Mouse (Mus musculus) MEL (cell line): ENCODE measurements around the gene Dpp9.

ENCODE experiments used
- CHD2 ChIP-seq: IDR thresholded peaks from 2 replicates; pipeline ENCODE4 v1.6.1; 2011; ENCODE audit warnings: low read length, improper control_type of control experiment
- CTCF ChIP-seq, 3 experiments: IDR thresholded peaks in 2 of 3; conservative IDR thresholded peaks in 1 of 3; 2 replicates each; pipeline ENCODE4 v1.5.1; 2011 to 2012; ENCODE audit warnings: low read length in 3 of 3, low read depth in 2 of 3, mild to moderate bottlenecking in 2 of 3, improper control_type of control experiment in 1 of 3, inconsistent platforms in 1 of 3, mixed read lengths in 1 of 3, moderate library complexity in 1 of 3; ENCODE audit not compliant: control insufficient read depth in 1 of 3, insufficient read depth in 1 of 3, poor library complexity in 1 of 3, severe bottlenecking in 1 of 3
- ELF1 ChIP-seq: IDR thresholded peaks from 2 replicates; pipeline ENCODE4 v1.6.1; 2014; ENCODE audit warnings: low read depth, mild to moderate bottlenecking, inconsistent platforms, low read length, improper control_type of control experiment, moderate library complexity
- EP300 ChIP-seq, 2 experiments: IDR thresholded peaks; 2 replicates each; pipeline ENCODE4 v1.6.1; 2011; ENCODE audit warnings: improper control_type of control experiment in 2 of 2, low read length in 2 of 2, low read depth in 1 of 2, mild to moderate bottlenecking in 1 of 2
- MEF2A ChIP-seq: IDR thresholded peaks from 2 replicates; pipeline ENCODE4 v1.6.1; 2014; ENCODE audit warnings: low read depth, mild to moderate bottlenecking, inconsistent platforms, low read length, improper control_type of control experiment; ENCODE audit not compliant: poor library complexity, insufficient replicate concordance, severe bottlenecking; ENCODE audit errors: extremely low read depth
- POLR2A ChIP-seq, 2 experiments: IDR thresholded peaks; 2 replicates each; pipeline ENCODE4 v1.6.1; 2011 to 2012; ENCODE audit warnings: low read length in 2 of 2, mild to moderate bottlenecking in 2 of 2, control low read depth in 1 of 2, improper control_type of control experiment in 1 of 2, low read depth in 1 of 2, moderate library complexity in 1 of 2; ENCODE audit not compliant: control insufficient read depth in 1 of 2, insufficient read depth in 1 of 2, poor library complexity in 1 of 2
- POLR2AphosphoS5 ChIP-seq: IDR thresholded peaks from 2 replicates; pipeline ENCODE4 v1.6.1; 2012; ENCODE audit warnings: low read depth, borderline replicate concordance, mild to moderate bottlenecking, inconsistent platforms, low read length, moderate library complexity, mixed read lengths
- SMC3 ChIP-seq: IDR thresholded peaks from 2 replicates; pipeline ENCODE4 v1.6.1; 2011; ENCODE audit warnings: low read depth, low read length, improper control_type of control experiment
- TCF12 ChIP-seq: IDR thresholded peaks from 2 replicates; pipeline ENCODE4 v1.6.1; 2014; ENCODE audit warnings: low read depth, mild to moderate bottlenecking, inconsistent platforms, low read length, improper control_type of control experiment, moderate library complexity
- UBTF ChIP-seq: IDR thresholded peaks from 2 replicates; pipeline ENCODE4 v1.6.1; 2012; ENCODE audit warnings: low read depth, mild to moderate bottlenecking, inconsistent platforms, low read length, improper control_type of control experiment, moderate library complexity, borderline replicate concordance; ENCODE audit not compliant: insufficient read depth
- USF1 ChIP-seq: IDR thresholded peaks from 2 replicates; pipeline ENCODE4 v1.6.1; 2014; ENCODE audit warnings: low read depth, mild to moderate bottlenecking, inconsistent platforms, low read length, improper control_type of control experiment, moderate library complexity
- ZMIZ1 ChIP-seq: IDR thresholded peaks from 2 replicates; pipeline ENCODE4 v1.6.1; 2012; ENCODE audit warnings: low read depth, mild to moderate bottlenecking, inconsistent platforms, low read length, improper control_type of control experiment, moderate library complexity
- ZNF384 ChIP-seq: IDR thresholded peaks from 2 replicates; pipeline ENCODE4 v1.6.1; 2012; ENCODE audit warnings: low read depth, mild to moderate bottlenecking, inconsistent platforms, low read length, improper control_type of control experiment

- TF ChIP-seq CTCF (IDR thresholded peaks at IDR 0.05 in 2 of 3, conservative IDR thresholded peaks at IDR 0.05 in 1 of 3; ENCODE audit: control insufficient read depth in 1 of 3, insufficient read depth in 1 of 3, low read depth in 2 of 3, low read length in 3 of 3, poor library complexity in 1 of 3, severe bottlenecking in 1 of 3), result no peak
- TF ChIP-seq TCF12, result peak; percentile 7; the same call in 1 of the 2 replicates
- no peak for TF ChIP-seq UBTF
- TF ChIP-seq SMC3, result no peak
- TF ChIP-seq MEF2A, result no peak
- TF ChIP-seq ELF1, result peak; percentile 91
- peak in 1 of 2 experiments; percentile 89; a peak in 2 of 4 replicates for TF ChIP-seq POLR2A (IDR thresholded peaks at IDR 0.05; ENCODE audit: control insufficient read depth in 1 of 2, insufficient read depth in 1 of 2, low read depth in 1 of 2, low read length in 2 of 2, poor library complexity in 1 of 2)
- peak; percentile 10; the same call in 1 of the 2 replicates for TF ChIP-seq CHD2
- TF ChIP-seq POLR2AphosphoS5, result no peak; the same call in 1 of the 2 replicates
- peak; percentile 65; the same call in 1 of the 2 replicates for TF ChIP-seq USF1
- TF ChIP-seq EP300 (IDR thresholded peaks at IDR 0.05; ENCODE audit: low read depth in 1 of 2, low read length in 2 of 2), result no peak; a peak in 1 of 4 replicates
- no peak; the same call in none of the 2 replicates for TF ChIP-seq ZMIZ1
- TF ChIP-seq ZNF384, result no peak
These were observed 37.7 kb upstream of the Dpp9 start, which contains the start of gene Fem1a for GRCm38 (mm10) chr17:56256239-56256881.
